Mouse (Mus musculus) stomach, embryonic 16.5 days (tissue): ENCODE measurements around the gene Olfr113. TPM values are rescaled to one million over a fixed set of nuclear protein-coding genes. Genes with fewer than 3 reads are reported as not detected.
"Not testable (repeated sequence)": the region's sequence is repeated elsewhere in the genome, so short reads cannot be mapped to it uniquely, and the experiment has no call there.

Experiments used
- ATAC-seq: fragments of 200-750 bp; cut with Nextera tagmentation; 2 replicates; pipeline ENCODE4 v1.8.0; 2017; ENCODE audit warnings: moderate number of reproducible peaks, moderate TSS enrichment; ENCODE audit not compliant: insufficient read depth, low FRiP score
- H3K27ac ChIP-seq: fragments of 300-500 bp; sonication (generic); 2 replicates; pipeline ENCODE4 v1.5.1; 2014; ENCODE audit warnings: low read length
- H3K27me3 ChIP-seq: fragments of 300-500 bp; sonication (generic); 2 replicates; pipeline ENCODE4 v1.6.1; 2014; ENCODE audit warnings: low read length, control low read depth, mixed read lengths; ENCODE audit not compliant: control insufficient read depth, insufficient read depth
- H3K36me3 ChIP-seq: fragments of 300-500 bp; sonication (generic); 2 replicates; pipeline ENCODE4 v1.6.1; 2014; ENCODE audit warnings: low read length; ENCODE audit not compliant: control insufficient read depth, insufficient read depth
- H3K4me1 ChIP-seq: fragments of 300-500 bp; sonication (generic); 2 replicates; pipeline ENCODE4 v1.6.1; 2014; ENCODE audit warnings: low read length, control low read depth, mixed read lengths; ENCODE audit not compliant: control insufficient read depth, insufficient read depth
- H3K4me2 ChIP-seq: fragments of 300-500 bp; sonication (generic); 2 replicates; pipeline ENCODE4 v1.6.1; 2014; ENCODE audit warnings: low read depth, low read length, mixed read lengths
- H3K4me3 ChIP-seq: fragments of 300-500 bp; sonication (generic); replicated peaks from 2 replicates; pipeline ENCODE4 v1.5.1; 2014; ENCODE audit warnings: mild to moderate bottlenecking, low read length
- H3K9ac ChIP-seq: fragments of 300-500 bp; sonication (generic); 2 replicates; pipeline ENCODE4 v1.6.1; 2014; ENCODE audit warnings: low read length
- H3K9me3 ChIP-seq: fragments of 300-500 bp; sonication (generic); replicated peaks from 2 replicates; pipeline ENCODE4 v1.6.1; 2016; ENCODE audit warnings: low read length, control low read depth; ENCODE audit not compliant: control insufficient read depth
- WGBS: fragments of 180-500 bp; shearing (Covaris S2); extraction: QIAGEN DNeasy Blood & Tissue Kit; methylation state at CpG from one replicate; pipeline ENCODE4 v1.1.7; 2014; 5-methylcytosine and 5-hydroxymethylcytosine counted together
- polyA plus RNA-seq: library from polyadenylated mRNA; unstranded; fragments of >200 nt; fragmentation: Nextera tagmentation; extraction: Ambion mirVana; gene quantifications from 2 replicates; pipeline ENCODE4 v1.2.1, GENCODE M21; 2015

Gene Olfr113
- polyA plus RNA-seq, 1 experiment from 2014 or later, result not detected

DNA sequence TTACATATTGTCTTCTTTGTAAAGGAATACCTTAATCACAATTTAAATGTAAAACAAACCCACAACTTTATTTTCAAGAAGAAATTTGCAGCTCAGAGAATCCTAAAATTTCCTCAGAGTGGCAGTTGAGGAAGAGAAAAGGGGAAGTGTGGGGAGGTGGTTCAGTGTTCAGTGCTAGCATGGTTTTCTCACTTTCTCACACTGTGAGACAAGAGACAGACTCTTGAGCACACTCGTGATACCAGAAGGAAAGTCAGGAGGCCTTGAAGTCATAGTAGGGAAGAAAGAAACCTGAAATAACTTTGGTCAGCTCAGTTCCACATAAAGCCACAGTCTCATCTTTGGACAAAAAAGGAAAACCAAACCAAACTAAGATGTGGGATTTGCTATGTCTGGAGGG is 52.0 kb downstream of the Olfr113 start:
- not testable (repeated sequence) for H3K27me3 ChIP-seq, H3K9me3 ChIP-seq, H3K27ac ChIP-seq, H3K4me2 ChIP-seq, H3K36me3 ChIP-seq, ATAC-seq, H3K4me1 ChIP-seq, H3K9ac ChIP-seq, H3K4me3 ChIP-seq
- WGBS, result 63% methylated on average over 1 of the region's 1 CpGs

DNA sequence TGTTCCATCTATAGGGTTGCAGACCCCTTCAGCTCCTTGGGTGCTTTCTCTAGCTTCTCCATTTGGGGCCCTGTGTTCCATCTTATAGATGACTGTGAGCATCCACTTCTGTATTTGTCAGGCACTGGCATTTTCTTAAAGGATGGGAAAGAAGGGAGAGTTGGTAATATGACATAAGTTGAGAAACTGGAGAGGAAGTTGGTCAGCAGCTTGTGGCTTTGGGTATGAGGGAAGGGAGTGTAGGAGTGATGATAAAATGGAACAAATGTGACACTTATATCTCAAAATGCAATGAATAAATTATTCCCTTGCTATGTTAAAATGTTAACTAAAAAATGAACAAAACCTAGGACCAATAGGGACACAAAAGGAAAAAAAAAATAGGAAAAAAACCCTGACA is 52.9 kb downstream of the Olfr113 start:
- not testable (repeated sequence) for H3K4me3 ChIP-seq, H3K4me2 ChIP-seq, H3K9me3 ChIP-seq, H3K36me3 ChIP-seq, H3K4me1 ChIP-seq, H3K27ac ChIP-seq, ATAC-seq, H3K27me3 ChIP-seq, H3K9ac ChIP-seq

Other genes with a start within 250 kb of the Olfr113 start
- not detected in 2 replicates for gene Olfr103, start 238.0 kb downstream of the Olfr113 start, polyA plus RNA-seq
- not detected in 2 replicates for gene Olfr104-ps, start 218.1 kb downstream of the Olfr113 start, polyA plus RNA-seq
- gene Olfr105-ps, start 198.6 kb downstream of the Olfr113 start, polyA plus RNA-seq, result not detected in 2 replicates
- not detected in 2 replicates for gene Olfr106-ps, start 187.3 kb downstream of the Olfr113 start, polyA plus RNA-seq
- not detected in 2 replicates for gene Olfr107, start 178.4 kb downstream of the Olfr113 start, polyA plus RNA-seq
- not detected in 2 replicates for gene Olfr108, start 132.2 kb downstream of the Olfr113 start, polyA plus RNA-seq
- not detected in 2 replicates for gene Olfr109, start 118.7 kb downstream of the Olfr113 start, polyA plus RNA-seq
- not detected in 2 replicates for gene H2-M2, start 94.1 kb downstream of the Olfr113 start, polyA plus RNA-seq
- gene Olfr110, start 85.2 kb downstream of the Olfr113 start, polyA plus RNA-seq, result not detected in 2 replicates
- gene Olfr111, start 69.6 kb downstream of the Olfr113 start, polyA plus RNA-seq, result not detected in 2 replicates
- gene Olfr112, start 8.2 kb downstream of the Olfr113 start, polyA plus RNA-seq, result not detected in 2 replicates
- not detected in 2 replicates for gene Olfr114, start 15.1 kb upstream of the Olfr113 start, polyA plus RNA-seq
- not detected in 2 replicates for gene Olfr115, start 49.4 kb upstream of the Olfr113 start, polyA plus RNA-seq
- gene Olfr116, start 49.5 kb upstream of the Olfr113 start, polyA plus RNA-seq, result not detected in 2 replicates
- gene Olfr117, start 86.1 kb upstream of the Olfr113 start, polyA plus RNA-seq, result not detected in 2 replicates
- gene Olfr118, start 89.3 kb upstream of the Olfr113 start, polyA plus RNA-seq, result not detected in 2 replicates
- not detected in 2 replicates for gene Olfr119, start 118.9 kb upstream of the Olfr113 start, polyA plus RNA-seq
- not detected in 2 replicates for gene Olfr120, start 144.1 kb upstream of the Olfr113 start, polyA plus RNA-seq
- not detected in 2 replicates for gene Olfr121, start 171.2 kb upstream of the Olfr113 start, polyA plus RNA-seq
- gene Olfr122, start 190.9 kb upstream of the Olfr113 start, polyA plus RNA-seq, result not detected in 2 replicates
- gene Olfr123, start 215.9 kb upstream of the Olfr113 start, polyA plus RNA-seq, result not detected in 2 replicates
- gene Olfr124, start 222.2 kb upstream of the Olfr113 start, polyA plus RNA-seq, result not detected in 2 replicates